Mouse (Mus musculus) hindbrain, embryonic 15.5 days (tissue): ENCODE data around the gene Tacc2. TPM values are rescaled to one million over a fixed set of nuclear protein-coding genes. Genes with fewer than 3 reads are reported as not detected.

Source experiments
- ATAC-seq: fragments of 200-750 bp; cut with Nextera tagmentation; 2 replicates; pipeline ENCODE4 v1.8.0; 2017; ENCODE audit warnings: low read depth, moderate number of reproducible peaks, moderate TSS enrichment; ENCODE audit not compliant: low FRiP score
- H3K27ac ChIP-seq: fragments of 300-500 bp; sonication (generic); replicated peaks from 2 replicates; pipeline ENCODE4 v1.5.1; 2015; ENCODE audit warnings: mild to moderate bottlenecking, inconsistent platforms
- H3K27me3 ChIP-seq: fragments of 300-500 bp; sonication (generic); 2 replicates; pipeline ENCODE4 v1.6.1; 2015; ENCODE audit warnings: control low read depth, inconsistent platforms
- H3K36me3 ChIP-seq: fragments of 300-500 bp; sonication (generic); 2 replicates; pipeline ENCODE4 v1.6.1; 2015; ENCODE audit warnings: control low read depth, inconsistent platforms
- H3K4me1 ChIP-seq: fragments of 300-500 bp; sonication (generic); replicated peaks from 2 replicates; pipeline ENCODE4 v1.6.1; 2015; ENCODE audit warnings: control low read depth, inconsistent platforms
- H3K4me2 ChIP-seq: fragments of 300-500 bp; sonication (generic); 2 replicates; pipeline ENCODE4 v1.6.1; 2015; ENCODE audit warnings: moderate library complexity, mild to moderate bottlenecking, inconsistent platforms
- H3K4me3 ChIP-seq: fragments of 300-500 bp; sonication (generic); 2 replicates; pipeline ENCODE4 v1.5.1; 2015; ENCODE audit warnings: mild to moderate bottlenecking, inconsistent platforms
- H3K9ac ChIP-seq: fragments of 300-500 bp; sonication (generic); 2 replicates; pipeline ENCODE4 v1.6.1; 2015; ENCODE audit warnings: inconsistent platforms
- H3K9me3 ChIP-seq: fragments of 300-500 bp; sonication (generic); 2 replicates; pipeline ENCODE4 v1.6.1; 2016; ENCODE audit warnings: control low read depth, inconsistent platforms
- WGBS: fragments of 180-500 bp; shearing (Covaris S2); methylation state at CpG from one replicate; pipeline ENCODE4 v1.1.7; 2015; 5-methylcytosine and 5-hydroxymethylcytosine counted together
- polyA plus RNA-seq: library from polyadenylated mRNA; unstranded; fragments of >200 nt; fragmentation: Nextera tagmentation; extraction: Ambion mirVana; gene quantifications from 2 replicates; pipeline ENCODE4 v1.2.1, GENCODE M21; 2015

The Tacc2 gene
- polyA plus RNA-seq, 1 experiment from 2014 or later = 65.3 TPM

DNA sequence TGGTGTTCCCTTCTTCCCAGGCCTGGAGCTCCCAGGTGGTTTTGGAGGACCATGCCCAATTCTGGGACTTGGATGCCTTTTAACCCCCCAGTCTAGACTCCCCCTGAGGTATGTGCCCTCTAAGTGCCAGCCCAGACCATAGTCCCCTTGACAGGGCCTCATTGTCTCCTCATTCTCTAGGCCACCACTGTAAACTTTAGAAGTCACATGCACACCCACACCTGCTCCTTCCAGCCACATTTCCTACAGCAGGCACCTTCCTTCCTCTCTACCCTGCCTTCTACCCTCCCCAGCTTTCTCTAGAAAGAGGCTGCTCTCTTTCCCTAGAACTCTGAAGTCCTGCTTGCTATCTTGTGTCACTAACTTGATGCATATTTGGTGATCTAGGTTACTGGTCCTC is 121.2 kb downstream of the Tacc2 start:
- no peaks in the 10 kb centered on the region for H3K36me3 ChIP-seq
- H3K4me3 ChIP-seq = no peak overlapping the region
- peaks cover 49% of the 10 kb centered on the region for H3K4me1 ChIP-seq
- H3K4me2 ChIP-seq = no peak overlapping the region
- no peak overlapping the region for H3K9ac ChIP-seq
- no peaks in the 10 kb centered on the region for H3K9me3 ChIP-seq
- H3K27me3 ChIP-seq = no peaks in the 10 kb centered on the region
- no peak for ATAC-seq
- no peak overlapping the region for H3K27ac ChIP-seq

DNA sequence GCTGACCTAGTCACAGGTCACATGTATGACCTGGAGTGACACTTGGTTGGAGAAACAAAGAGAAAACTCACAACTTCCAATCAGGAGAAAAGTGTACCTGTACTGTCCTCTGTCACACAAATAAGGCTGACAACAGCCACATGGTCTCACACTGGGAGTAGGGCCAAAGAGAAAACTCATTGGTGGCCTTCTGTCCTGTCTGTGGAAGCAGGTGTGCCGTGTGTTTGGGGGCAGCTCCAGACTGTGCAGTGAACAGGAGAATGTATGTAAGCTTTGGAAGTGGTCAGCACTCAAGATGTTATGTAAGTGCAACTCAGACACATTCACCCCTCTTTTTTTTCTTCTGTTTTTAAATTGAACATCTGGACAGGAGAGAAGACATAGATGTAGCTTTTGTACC is 124.1 kb downstream of the Tacc2 start:
- H3K9me3 ChIP-seq = no peaks in the 10 kb centered on the region
- H3K4me1 ChIP-seq = peaks cover 27% of the 10 kb centered on the region
- H3K4me2 ChIP-seq = no peak overlapping the region
- H3K27ac ChIP-seq = no peak overlapping the region
- H3K4me3 ChIP-seq = no peak overlapping the region
- no peak for ATAC-seq
- H3K27me3 ChIP-seq = no peaks in the 10 kb centered on the region
- 83% methylated on average over 1 of the region's 1 CpGs for WGBS
- H3K36me3 ChIP-seq = no peaks in the 10 kb centered on the region
- H3K9ac ChIP-seq = no peak overlapping the region

DNA sequence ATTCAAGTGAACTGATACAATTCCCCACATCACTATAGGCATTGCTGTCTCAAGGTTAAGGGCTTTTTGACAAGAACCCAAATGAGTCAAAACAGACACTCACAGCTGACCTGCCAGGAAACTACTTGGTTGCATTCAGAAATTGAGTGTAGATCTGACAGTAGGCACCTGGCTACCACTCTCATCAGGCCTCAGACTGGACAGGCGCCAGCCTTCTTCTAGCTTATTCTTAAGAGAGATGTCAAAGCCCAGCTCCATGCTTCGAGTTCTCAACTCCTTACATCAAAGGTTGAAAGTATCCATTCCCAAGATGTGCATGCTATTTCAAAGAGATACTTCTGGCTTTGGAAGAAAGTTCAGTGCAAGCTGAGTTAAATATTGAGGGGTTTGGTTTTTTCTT is 128.0 kb downstream of the Tacc2 start:
- H3K4me1 ChIP-seq = peaks cover 36% of the 10 kb centered on the region

DNA sequence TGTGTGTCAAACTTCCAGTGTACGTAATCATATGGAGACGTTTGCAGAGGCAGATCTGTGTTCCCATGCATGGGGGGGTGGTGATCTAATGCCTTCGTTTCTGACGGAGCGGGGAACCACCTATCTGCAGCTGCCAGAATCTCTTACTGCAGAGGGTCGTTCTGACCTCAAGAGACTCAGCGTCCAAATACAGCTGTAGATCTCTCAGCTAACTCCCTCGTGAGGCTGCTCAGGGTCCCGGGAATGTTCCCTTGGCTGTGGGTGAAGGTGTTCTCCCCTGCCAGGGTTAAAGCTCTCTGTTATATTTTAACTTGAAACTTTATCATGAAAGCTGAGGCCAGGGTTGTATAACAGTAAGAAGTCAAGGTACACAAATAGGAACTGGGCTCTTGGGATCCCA is 131.7 kb downstream of the Tacc2 start:
- WGBS = 46% methylated on average over 9 of the region's 9 CpGs
- no peak overlapping the region for H3K4me2 ChIP-seq
- H3K27ac ChIP-seq = 0 out of 2 replicates have a peak overlapping the region, but pooled peaks have one; percentile 5
- H3K4me3 ChIP-seq = no peak overlapping the region
- H3K9ac ChIP-seq = no peak overlapping the region
- H3K9me3 ChIP-seq = no peaks in the 10 kb centered on the region
- no peaks in the 10 kb centered on the region for H3K27me3 ChIP-seq
- H3K4me1 ChIP-seq = peaks cover 55% of the 10 kb centered on the region
- ATAC-seq = no peak
- no peaks in the 10 kb centered on the region for H3K36me3 ChIP-seq

More for the DNA sequence above, 128.0 kb downstream of the Tacc2 start:
- no peaks in the 10 kb centered on the region for H3K27me3 ChIP-seq
- H3K4me3 ChIP-seq = no peak overlapping the region
- WGBS = 84% methylated on average over 2 of the region's 2 CpGs
- H3K9ac ChIP-seq = no peak overlapping the region
- no peak overlapping the region for H3K27ac ChIP-seq
- no peaks in the 10 kb centered on the region for H3K9me3 ChIP-seq
- H3K4me2 ChIP-seq = no peak overlapping the region
- H3K36me3 ChIP-seq = no peaks in the 10 kb centered on the region
- ATAC-seq = no peak

DNA sequence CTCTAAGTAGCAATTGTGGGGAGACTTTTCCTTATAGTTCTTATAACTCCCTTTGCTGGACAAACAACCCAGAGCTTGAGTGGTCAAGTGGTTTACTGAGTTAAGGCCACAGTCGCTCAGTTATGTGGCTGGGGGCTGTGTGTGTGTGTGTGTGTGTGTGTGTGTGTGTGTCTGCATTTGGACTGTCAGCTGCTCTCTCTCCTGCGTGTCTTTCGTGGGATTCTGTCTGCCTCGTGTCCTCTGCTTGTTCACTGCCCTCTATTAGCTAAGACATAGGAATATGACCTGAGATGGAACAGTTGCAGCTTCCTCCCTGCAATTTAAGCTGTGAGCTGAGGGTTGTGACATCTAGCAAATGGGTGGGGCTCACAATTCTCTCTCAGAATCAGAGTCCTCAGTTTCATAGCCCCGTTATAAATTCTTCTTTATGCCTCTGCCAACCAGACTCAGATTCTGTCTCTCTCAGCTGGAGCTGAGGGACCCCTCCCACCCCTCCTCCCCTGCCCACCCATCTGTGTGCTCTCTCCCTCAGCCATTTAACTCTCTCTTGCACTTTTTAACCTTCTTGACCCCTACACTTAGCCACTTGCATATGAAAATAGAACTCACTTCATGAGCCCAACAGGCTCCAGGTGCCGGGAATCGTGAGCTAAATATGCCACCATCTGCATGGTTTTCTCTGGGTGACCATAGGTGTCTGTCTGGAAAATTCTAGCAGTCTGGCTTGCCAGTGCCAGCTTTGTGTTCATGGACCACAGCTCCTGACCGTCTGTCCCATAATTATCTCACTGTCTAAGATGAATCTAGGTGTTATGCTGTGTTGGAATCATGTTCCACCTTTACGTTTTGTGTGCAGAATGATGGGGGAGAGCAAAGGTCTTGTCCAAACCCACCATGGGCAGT is 132.4 kb downstream of the Tacc2 start:
- no peak for ATAC-seq
- no peak overlapping the region for H3K9ac ChIP-seq

DNA sequence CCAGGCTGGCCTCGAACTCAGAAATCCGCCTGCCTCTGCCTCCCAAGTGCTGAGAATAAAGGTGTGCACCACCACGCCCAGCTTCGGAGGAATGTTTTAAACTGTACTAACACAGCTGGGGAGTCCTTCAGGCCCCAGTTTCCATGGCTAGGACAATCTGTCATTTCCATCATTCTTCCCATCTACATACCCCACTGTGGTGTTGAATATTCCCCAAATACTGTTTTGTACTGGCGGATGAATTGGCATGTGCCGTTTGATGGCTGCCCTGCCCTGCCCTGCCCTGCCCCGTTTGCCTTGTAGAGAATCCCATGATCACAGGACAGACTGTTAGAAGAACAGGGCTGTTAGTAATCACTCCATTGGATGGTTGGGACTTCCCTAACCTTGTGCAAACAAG is 134.6 kb downstream of the Tacc2 start:
- Histone ChIP-seq H3K4me2 (no peak overlapping the region), H3K9me3 (no peaks in the 10 kb centered on the region), H3K27ac (no peak overlapping the region), H3K4me3 (no peak overlapping the region), H3K36me3 (peaks cover 4% of the 10 kb centered on the region), H3K9ac (no peak overlapping the region), H3K4me1 (peaks cover 48% of the 10 kb centered on the region), H3K27me3 (no peaks in the 10 kb centered on the region)
- ATAC-seq = no peak
- 85% methylated on average over 7 of the region's 7 CpGs for WGBS

More for the DNA sequence above, 132.4 kb downstream of the Tacc2 start:
- peaks cover 52% of the 10 kb centered on the region for H3K4me1 ChIP-seq
- H3K27ac ChIP-seq = peak overlapping the region; percentile 32; the same call in 1 of the 2 replicates
- H3K4me3 ChIP-seq = no peak overlapping the region
- no peaks in the 10 kb centered on the region for H3K36me3 ChIP-seq
- H3K27me3 ChIP-seq = no peaks in the 10 kb centered on the region
- WGBS = 35% methylated on average over 9 of the region's 9 CpGs
- no peak overlapping the region for H3K4me2 ChIP-seq
- no peaks in the 10 kb centered on the region for H3K9me3 ChIP-seq

DNA sequence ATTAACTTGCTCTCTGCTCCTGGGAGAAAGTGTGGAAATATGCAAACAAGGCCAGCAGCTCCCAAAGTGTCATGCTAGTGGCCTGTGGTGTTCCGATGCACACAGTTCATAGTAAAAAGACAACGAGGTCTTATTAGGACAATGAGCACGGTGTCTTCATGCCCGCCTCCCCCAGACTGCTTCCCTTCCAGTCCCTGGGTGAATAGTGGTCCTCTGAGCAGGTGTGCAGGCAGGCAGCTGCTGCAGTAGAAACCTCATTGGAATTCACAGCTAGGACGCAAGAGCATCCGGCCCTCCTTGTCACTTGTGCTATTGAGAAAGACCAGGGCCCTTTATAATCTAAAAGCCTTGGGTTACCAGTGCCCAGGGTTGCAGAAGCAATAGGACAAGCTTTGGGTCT is 136.1 kb downstream of the Tacc2 start:
- WGBS = 36% methylated on average over 6 of the region's 6 CpGs
- H3K9me3 ChIP-seq = no peaks in the 10 kb centered on the region
- no peaks in the 10 kb centered on the region for H3K27me3 ChIP-seq
- peaks cover 12% of the 10 kb centered on the region for H3K36me3 ChIP-seq
- H3K4me2 ChIP-seq = no peak overlapping the region
- H3K4me1 ChIP-seq = peaks cover 42% of the 10 kb centered on the region
- no peak overlapping the region for H3K9ac ChIP-seq
- no peak for ATAC-seq
- no peak overlapping the region for H3K4me3 ChIP-seq
- peak overlapping the region; percentile 36; the same call in 1 of the 2 replicates for H3K27ac ChIP-seq

DNA sequence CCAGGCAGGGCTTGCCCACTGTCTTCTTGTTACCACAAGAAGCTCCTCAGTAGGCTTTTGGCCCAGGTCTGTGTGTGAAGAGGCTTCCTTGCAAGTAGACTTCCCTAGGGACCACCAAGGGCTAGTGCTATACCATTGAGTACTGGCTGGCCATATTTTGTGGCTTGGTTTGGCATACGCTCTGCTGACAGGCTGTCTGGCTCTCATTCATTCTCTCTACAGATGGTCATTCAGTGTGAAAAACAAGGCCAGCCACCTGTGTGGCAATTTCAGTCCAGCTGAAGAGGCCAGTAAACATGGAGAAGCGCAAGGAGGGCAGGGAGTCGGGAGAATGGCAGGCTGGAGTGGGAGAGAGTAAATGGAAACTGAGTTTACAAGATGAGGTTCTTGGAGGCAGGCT is 138.2 kb downstream of the Tacc2 start:
- H3K4me2 ChIP-seq = no peak overlapping the region
- WGBS = 78% methylated on average over 3 of the region's 3 CpGs
- ATAC-seq = no peak
- H3K36me3 ChIP-seq = peaks cover 16% of the 10 kb centered on the region
- peaks cover 36% of the 10 kb centered on the region for H3K4me1 ChIP-seq
- no peak overlapping the region for H3K4me3 ChIP-seq
- no peak overlapping the region for H3K27ac ChIP-seq
- no peaks in the 10 kb centered on the region for H3K27me3 ChIP-seq
- H3K9ac ChIP-seq = no peak overlapping the region
- no peaks in the 10 kb centered on the region for H3K9me3 ChIP-seq

DNA sequence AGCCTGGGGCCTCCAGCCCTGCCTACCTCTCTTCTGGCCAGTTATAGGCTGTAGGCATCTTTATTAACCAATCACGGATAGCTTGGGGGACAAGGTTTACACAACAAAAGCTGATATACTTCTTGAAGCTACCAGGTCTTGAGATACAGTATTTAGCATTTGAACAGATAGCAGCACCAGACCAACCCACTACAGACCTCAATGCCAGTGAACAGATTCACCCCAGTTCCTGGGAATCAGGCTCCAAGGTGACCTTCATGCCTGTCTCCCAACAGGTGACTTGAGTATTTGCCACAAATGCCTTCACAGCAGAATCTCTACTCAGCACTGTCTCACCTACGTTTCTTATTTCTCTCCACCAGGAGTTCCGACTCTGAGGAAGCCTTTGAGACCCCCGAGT is 139.1 kb downstream of the Tacc2 start:
- no peak overlapping the region for H3K4me3 ChIP-seq
- H3K4me1 ChIP-seq = peaks cover 33% of the 10 kb centered on the region
- no peaks in the 10 kb centered on the region for H3K9me3 ChIP-seq
- H3K4me2 ChIP-seq = no peak overlapping the region
- H3K27ac ChIP-seq = no peak overlapping the region
- no peaks in the 10 kb centered on the region for H3K27me3 ChIP-seq
- H3K36me3 ChIP-seq = peaks cover 16% of the 10 kb centered on the region
- H3K9ac ChIP-seq = no peak overlapping the region
- WGBS = 93% methylated on average over 4 of the region's 4 CpGs
- no peak for ATAC-seq

DNA sequence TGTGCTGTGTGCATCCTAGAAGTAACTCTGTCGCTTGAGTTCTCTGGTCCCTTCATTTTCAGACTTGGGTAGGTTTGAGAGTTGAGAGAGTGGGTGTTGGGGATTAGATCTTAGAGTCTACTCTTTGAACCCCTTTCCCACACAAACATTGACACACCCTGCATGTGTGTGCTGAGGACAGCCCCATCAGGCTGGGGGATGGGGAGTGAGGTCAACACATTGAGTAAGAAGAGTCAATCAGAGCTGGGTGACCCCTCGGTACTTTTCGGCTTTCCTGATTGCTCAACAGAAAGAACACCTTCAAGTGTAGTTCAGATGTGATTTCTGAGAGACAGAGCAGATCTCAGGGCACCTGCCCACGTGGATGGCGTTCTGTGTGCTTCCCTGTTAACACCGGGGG is 139.8 kb downstream of the Tacc2 start:
- Histone ChIP-seq H3K9me3 (no peaks in the 10 kb centered on the region), H3K4me2 (no peak overlapping the region), H3K4me3 (no peak overlapping the region), H3K27me3 (no peaks in the 10 kb centered on the region), H3K4me1 (peaks cover 33% of the 10 kb centered on the region), H3K27ac (no peak overlapping the region), H3K9ac (no peak overlapping the region), H3K36me3 (peaks cover 16% of the 10 kb centered on the region)
- 86% methylated on average over 6 of the region's 6 CpGs for WGBS
- ATAC-seq = no peak

DNA sequence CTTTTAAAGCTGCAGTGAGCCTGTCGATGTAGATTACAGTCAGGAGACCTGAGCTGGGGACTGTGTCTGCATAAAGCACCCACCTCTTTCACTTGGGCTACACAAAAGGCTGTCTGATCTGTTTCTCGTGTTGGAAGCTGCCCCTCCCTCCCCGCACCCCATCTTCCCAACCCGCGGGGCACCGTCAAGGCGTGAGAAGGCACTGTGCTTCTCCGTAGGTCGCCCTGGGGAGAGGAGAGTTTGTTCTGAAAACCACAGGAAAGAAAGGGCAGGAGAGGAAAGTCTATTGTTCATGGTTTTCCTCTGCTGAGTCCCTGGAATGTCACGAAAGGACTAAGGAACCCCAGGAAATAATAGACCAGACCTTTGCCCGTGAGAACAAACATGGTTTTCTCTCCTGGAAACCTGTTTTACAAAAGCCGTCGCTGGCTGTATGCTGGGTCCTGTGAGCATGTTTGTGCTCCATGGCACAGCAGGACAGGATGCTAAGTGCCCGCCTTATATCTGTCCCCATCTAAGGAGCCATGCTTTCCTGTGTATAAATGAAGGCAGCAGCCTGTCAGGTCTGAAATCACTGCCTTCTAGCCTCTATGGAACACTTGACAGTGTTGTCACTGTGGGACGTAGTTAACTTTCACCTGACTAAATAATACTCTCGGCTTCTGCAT is 142.8 kb downstream of the Tacc2 start:
- H3K27ac ChIP-seq = 0 out of 2 replicates have a peak overlapping the region, but pooled peaks have one; percentile 17

DNA sequence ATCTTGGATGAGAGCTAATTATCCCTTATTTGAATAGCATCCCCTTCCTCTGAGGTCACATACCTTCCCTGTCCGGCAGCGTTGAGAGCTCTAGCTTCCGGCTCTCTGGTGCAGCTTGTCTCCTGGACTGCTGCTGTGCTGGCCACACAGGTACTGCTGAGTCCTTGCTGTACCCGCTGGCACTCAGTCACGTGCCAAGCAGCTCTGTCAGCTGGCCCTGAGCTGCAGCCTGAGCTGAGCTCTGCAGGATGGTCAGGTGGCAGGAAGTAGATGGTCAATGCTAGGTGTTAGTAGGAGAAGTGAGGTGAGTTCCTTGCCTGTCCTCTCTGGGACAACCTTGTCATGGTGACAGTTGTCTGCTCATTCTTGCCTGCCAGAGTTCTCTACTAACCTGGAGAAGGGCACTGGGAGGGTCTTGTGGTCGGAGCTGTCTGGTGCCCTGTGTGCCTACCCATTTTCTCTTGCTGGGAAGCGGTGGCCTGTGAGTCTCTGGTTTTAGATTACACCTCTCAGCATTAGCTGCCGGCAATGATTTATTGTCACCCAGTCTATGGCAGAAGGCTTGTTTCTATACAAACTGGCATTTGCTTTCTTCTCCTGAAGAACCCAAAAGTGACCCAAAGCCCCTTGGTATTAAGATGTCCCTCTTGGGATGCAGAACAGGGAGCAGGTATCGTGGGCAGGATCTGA is 143.6 kb downstream of the Tacc2 start:
- Histone ChIP-seq H3K4me1 (peaks cover 18% of the 10 kb centered on the region), H3K36me3 (peaks cover 16% of the 10 kb centered on the region), H3K4me2 (no peak overlapping the region), H3K27ac (peak overlapping the region; percentile 42; the same call in 1 of the 2 replicates), H3K9me3 (no peaks in the 10 kb centered on the region), H3K4me3 (no peak overlapping the region), H3K9ac (no peak overlapping the region), H3K27me3 (no peaks in the 10 kb centered on the region)
- WGBS = 60% methylated on average over 9 of the region's 9 CpGs
- no peak for ATAC-seq

More for the DNA sequence above, 142.8 kb downstream of the Tacc2 start:
- H3K27me3 ChIP-seq = no peaks in the 10 kb centered on the region
- no peak overlapping the region for H3K9ac ChIP-seq
- peaks cover 19% of the 10 kb centered on the region for H3K4me1 ChIP-seq
- H3K36me3 ChIP-seq = peaks cover 16% of the 10 kb centered on the region
- ATAC-seq = no peak
- no peak overlapping the region for H3K4me2 ChIP-seq
- 12% methylated on average over 16 of the region's 16 CpGs for WGBS
- no peak overlapping the region for H3K4me3 ChIP-seq
- no peaks in the 10 kb centered on the region for H3K9me3 ChIP-seq
